Mouse (Mus musculus) mouse embryonic stem cell (cell line): Measurements from ENCODE around the gene Ccdc124.

Experiments
- in situ Hi-C, 2 experiments: fragments of 300-500 bp; cut with MboI; formaldehyde crosslinking; loops; 1 replicate in 1 of 2; 3 replicates in 1 of 2; pipeline ENCODE4 v1.14.3; 2019 to 2020; ENCODE audit warnings: low sequenced_read_pairs in 2 of 2, low pct_unique_long_range_greater_than_20kb in 1 of 2, mixed read lengths in 1 of 2; ENCODE audit not compliant: unreplicated experiment in 1 of 2

Ccdc124 gene

GRCm38 (mm10) chr8:70878178-70878577 lies 4.4 kb upstream of the Ccdc124 start:
- in situ Hi-C loops: no loop called here

GRCm38 (mm10) chr8:70876382-70876781 lies 2.6 kb upstream of the Ccdc124 start:
- in situ Hi-C loops: no loop called here

- in situ Hi-C loops: no loop called here
Observed at GRCm38 (mm10) chr8:70874441-70874840, 706 bp upstream of the Ccdc124 start.

GRCm38 (mm10) chr8:70872643-70873363 lies 932 bp downstream of the Ccdc124 start:
- in situ Hi-C loops: no loop called here

GRCm38 (mm10) chr8:70871195-70871807 lies 2.4 kb downstream of the Ccdc124 start:
- in situ Hi-C loops: no loop called here

GRCm38 (mm10) chr8:70869601-70870041 lies 4.1 kb downstream of the Ccdc124 start:
- in situ Hi-C loops: no loop called here

GRCm38 (mm10) chr8:70869199-70869571 lies 4.5 kb downstream of the Ccdc124 start:
- in situ Hi-C loops: no loop called here

- in situ Hi-C loops: no loop called here
Observed at GRCm38 (mm10) chr8:70868559-70869198, 5.1 kb downstream of the Ccdc124 start.

GRCm38 (mm10) chr8:70866566-70866965 lies 7.2 kb downstream of the Ccdc124 start:
- in situ Hi-C loops: no loop called here

- in situ Hi-C loops: no loop called here
Observed at GRCm38 (mm10) chr8:70866001-70866520, 7.7 kb downstream of the Ccdc124 start.

- in situ Hi-C loops: no loop called here
Observed at GRCm38 (mm10) chr8:70865350-70866000, 8.3 kb downstream of the Ccdc124 start.

GRCm38 (mm10) chr8:70864712-70865221 lies 9.0 kb downstream of the Ccdc124 start:
- in situ Hi-C loops: no loop called here

- in situ Hi-C loops: no loop called here
Observed at GRCm38 (mm10) chr8:70863956-70864711, 9.6 kb downstream of the Ccdc124 start.

GRCm38 (mm10) chr8:70862824-70863641 lies 10.7 kb downstream of the Ccdc124 start, which contains the start of gene Kcnn1:
Kcnn1 (minus strand) TSS chr8:70863258.
- in situ Hi-C loops: no loop called here

GRCm38 (mm10) chr8:70857516-70857915 lies 16.2 kb downstream of the Ccdc124 start:
- in situ Hi-C loops: no loop called here

- in situ Hi-C loops: no loop called here
Observed at GRCm38 (mm10) chr8:70856541-70857197, 17.1 kb downstream of the Ccdc124 start.

GRCm38 (mm10) chr8:70856028-70856427 lies 17.7 kb downstream of the Ccdc124 start:
- in situ Hi-C loops: no loop called here
